Mouse (Mus musculus) cerebellum, adult 2 months (tissue): ENCODE data around the gene Gm49711.

Experiments
- CTCF ChIP-seq: fragments of 200-500 bp; IDR thresholded peaks from 2 replicates; pipeline ENCODE4 v1.5.1; 2011; ENCODE audit warnings: low read depth, mild to moderate bottlenecking, control low read depth, low read length, moderate library complexity, borderline replicate concordance; ENCODE audit not compliant: insufficient read depth
- POLR2A ChIP-seq: fragments of 200-500 bp; IDR thresholded peaks from 2 replicates; pipeline ENCODE4 v1.6.1; 2011; ENCODE audit warnings: low read length, control low read depth, borderline replicate concordance; ENCODE audit not compliant: insufficient read depth

GRCm38 (mm10) chr16:92158461-92159091 is 100.5 kb downstream of the Gm49711 start:
- TF ChIP-seq CTCF = no peak
- peak; percentile 92 for TF ChIP-seq POLR2A
